9 mouse cellular contexts compared by ENCODE assay signal in genomic region chr7:4431548-4431947, GRCm38 (mm10). TPM values are rescaled to one million over a fixed set of nuclear protein-coding genes. Genes with fewer than 3 reads are reported as not detected.
A peak's percentile ranks its signal among the peaks of the same experiment; 100 is the strongest.
DNase-seq lines count a peak whose midpoint lies in the region; ATAC-seq lines count a peak whose summit lies in the region.
"Had no signal": no experiment of that assay in that cellular context is flagged by ENCODE, and none has a peak within 500 bp of the region (broad histone marks: within the 10 kb centered on the region; RNA-seq: fewer than 3 reads in every experiment).

No protein-coding gene starts in this region.

- no peaks in the 10 kb centered on the region for H3K9me3 ChIP-seq in liver, embryonic 12.5 days (replicated peaks)
- no peaks in the 10 kb centered on the region for H3K9me3 ChIP-seq in liver, embryonic 11.5 days (ENCODE audit: control insufficient read depth, low read length)
- H3K9me3 ChIP-seq: hindbrain, embryonic 15.5 days had no signal

- no peak overlapping the region for H3K27ac ChIP-seq in liver, embryonic 12.5 days
- no peak overlapping the region for H3K27ac ChIP-seq in liver, embryonic 11.5 days (ENCODE audit: low read depth, low read length)
- H3K27ac ChIP-seq: hindbrain, embryonic 15.5 days had no signal

- H3K27me3 ChIP-seq in liver, embryonic 12.5 days (replicated peaks): no peaks in the 10 kb centered on the region
- no peaks in the 10 kb centered on the region for H3K27me3 ChIP-seq in liver, embryonic 11.5 days (replicated peaks; ENCODE audit: control insufficient read depth, insufficient read depth, low read length)
- H3K27me3 ChIP-seq: hindbrain, embryonic 15.5 days had no signal

- H3K4me3 ChIP-seq in liver, embryonic 12.5 days: no peak overlapping the region
- H3K4me3 ChIP-seq in liver, embryonic 11.5 days (ENCODE audit: low read depth, low read length): no peak overlapping the region
- H3K4me3 ChIP-seq: hindbrain, embryonic 15.5 days had no signal

- no peak for ATAC-seq in liver, embryonic 12.5 days
- peak; percentile 30 for ATAC-seq in activated CD4-positive, CD25-positive, alpha-beta regulatory T cell, adult 4 months
- no peak for ATAC-seq in liver, embryonic 11.5 days (replicated peaks; ENCODE audit: low FRiP score)

- no peaks in the 10 kb centered on the region for H3K4me1 ChIP-seq in liver, embryonic 12.5 days
- no peaks in the 10 kb centered on the region for H3K4me1 ChIP-seq in liver, embryonic 11.5 days (replicated peaks; ENCODE audit: control insufficient read depth, insufficient read depth, low read length)
- H3K4me1 ChIP-seq: hindbrain, embryonic 15.5 days had no signal

- H3K36me3 ChIP-seq in liver, embryonic 12.5 days: peaks cover 82% of the 10 kb centered on the region
- H3K36me3 ChIP-seq in liver, embryonic 11.5 days (ENCODE audit: control insufficient read depth, insufficient read depth, low read length): peaks cover 29% of the 10 kb centered on the region

- DNase-seq in liver: peak; percentile 80
- DNase-seq in embryo, embryonic 11.5 days (ENCODE audit: low read depth, low spot score): peak; percentile 51
- DNase-seq in induced T-regulatory cell, adult 2 months (ENCODE audit: low read depth): peak; percentile 86
- peak; percentile 71 for DNase-seq in liver, embryonic 11.5 days (ENCODE audit: low spot score)
- DNase-seq in right cerebral cortex, postnatal 14 days: peak; percentile 79
- DNase-seq in urinary bladder, postnatal 4 days (ENCODE audit: low spot score in 2 of 2): peak; percentile 38 to 74

- H3K4me2 ChIP-seq in liver, embryonic 12.5 days: no peak overlapping the region
- no peak overlapping the region for H3K4me2 ChIP-seq in liver, embryonic 11.5 days
- H3K4me2 ChIP-seq: hindbrain, embryonic 15.5 days had no signal

- no peak overlapping the region for H3K9ac ChIP-seq in liver, embryonic 12.5 days
- no peak overlapping the region for H3K9ac ChIP-seq in liver, embryonic 11.5 days (ENCODE audit: low read depth, low read length)
- H3K9ac ChIP-seq: hindbrain, embryonic 15.5 days had no signal

- WGBS in liver, embryonic 12.5 days (ENCODE audit: insufficient replicate concordance): 67% methylated on average over 6 of the region's 6 CpGs
- WGBS in liver, embryonic 11.5 days: 74% methylated on average over 6 of the region's 6 CpGs

RNA-seq across cellular contexts. Expression of gene Rdh13, which starts 13.9 kb away (rescaled TPM):
- 9.8 and 10.4 TPM in 2 replicates for polyA plus RNA-seq in liver, embryonic 12.5 days (2016; fragmentation: Nextera tagmentation; extraction: Ambion mirVana)
- polyA plus RNA-seq in activated CD4-positive, CD25-positive, alpha-beta regulatory T cell, adult 4 months (2017; shearing (Covaris generic)): 10 to 100 TPM; 13.6 to 16.8 TPM
- polyA plus RNA-seq in liver, embryonic 11.5 days (2014; fragmentation: Nextera tagmentation; extraction: Ambion mirVana): 17.4 and 18.2 TPM in 2 replicates

RNA-seq across cellular contexts. Expression of gene Eps8l1, which starts 28.9 kb away (rescaled TPM):
- polyA plus RNA-seq in liver, embryonic 12.5 days (2016; fragmentation: Nextera tagmentation; extraction: Ambion mirVana): 1.3 and 2.1 TPM in 2 replicates
- polyA plus RNA-seq in activated CD4-positive, CD25-positive, alpha-beta regulatory T cell, adult 4 months (2017; shearing (Covaris generic)): 10 to 100 TPM in 1 of 2 experiments, 1 to 10 TPM in 1; 4.8 to 14.3 TPM
- polyA plus RNA-seq in liver, embryonic 11.5 days (2014; fragmentation: Nextera tagmentation; extraction: Ambion mirVana): 2.0 and 2.6 TPM in 2 replicates

RNA-seq across cellular contexts. Expression of gene Gp6, which starts 34.0 kb away (rescaled TPM):
- 5.0 and 5.5 TPM in 2 replicates for polyA plus RNA-seq in liver, embryonic 12.5 days (2016; fragmentation: Nextera tagmentation; extraction: Ambion mirVana)
- polyA plus RNA-seq in activated CD4-positive, CD25-positive, alpha-beta regulatory T cell, adult 4 months (2017; shearing (Covaris generic)): not detected
- polyA plus RNA-seq in liver, embryonic 11.5 days (2014; fragmentation: Nextera tagmentation; extraction: Ambion mirVana): 5.1 and 5.7 TPM in 2 replicates
- polyA plus RNA-seq: hindbrain, embryonic 15.5 days had no signal
